Comparison of ENCODE assay signal across 30 mouse cellular contexts in the genomic region with DNA sequence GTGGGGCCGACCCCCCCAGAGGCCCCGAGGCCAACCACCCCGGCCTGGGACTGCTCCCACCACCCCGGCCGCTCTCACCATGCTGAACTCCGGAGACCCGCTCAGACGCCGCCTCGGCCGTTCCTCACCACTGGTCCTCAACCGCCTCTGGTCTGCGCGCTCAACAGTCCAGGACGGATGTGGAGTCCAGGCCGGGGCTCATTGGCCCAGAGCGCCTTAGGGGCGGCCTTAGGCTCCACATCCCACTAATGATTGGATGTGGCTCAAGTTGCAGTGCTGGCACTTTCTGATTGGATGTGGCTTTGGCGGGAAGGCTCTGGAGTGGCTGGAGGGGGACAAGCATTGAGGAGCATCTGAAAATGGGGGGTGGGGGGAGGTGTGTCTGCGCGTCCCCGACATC. TPM values are rescaled to one million over a fixed set of nuclear protein-coding genes. Genes with fewer than 3 reads are reported as not detected.
DNase-seq lines count a peak whose midpoint lies in the region; ATAC-seq and TF ChIP-seq lines count a peak whose summit lies in the region.
"Had no signal": no experiment of that assay in that cellular context is flagged by ENCODE, and none has a peak within 500 bp of the region (broad histone marks: within the 10 kb centered on the region; RNA-seq: fewer than 3 reads in every experiment).

Gene Tuba3a, minus strand, starts transcription at position 153 of the 400 bp plus-strand sequence.

- no peak for TF ChIP-seq CTCF in E14TG2a.4 (conservative IDR thresholded peaks at IDR 0.05; ENCODE audit: low read length)

- ATAC-seq in midbrain, embryonic 11.5 days (ENCODE audit: low FRiP score), result no peak
- no peak for ATAC-seq in midbrain, embryonic 16.5 days
- peak; percentile 60; the same call in 1 of the 2 replicates for ATAC-seq in limb, embryonic 11.5 days (ENCODE audit: insufficient number of reproducible peaks, low FRiP score, low TSS enrichment, low read depth)
- ATAC-seq: intestine, postnatal 0 days; liver, embryonic 12.5 days had no signal

- WGBS in midbrain, embryonic 11.5 days, result 95% methylated on average over 22 of the region's 22 CpGs
- 96% methylated on average over 22 of the region's 22 CpGs for WGBS in midbrain, embryonic 16.5 days
- WGBS in limb, embryonic 11.5 days, result 92% methylated on average over 22 of the region's 22 CpGs

- H3K36me3 ChIP-seq in midbrain, embryonic 11.5 days (ENCODE audit: control insufficient read depth, insufficient read depth, low read length), result no peaks in the 10 kb centered on the region
- no peaks in the 10 kb centered on the region for H3K36me3 ChIP-seq in midbrain, embryonic 16.5 days (ENCODE audit: control insufficient read depth, insufficient read depth, low read length)
- peaks cover 19% of the 10 kb centered on the region for H3K36me3 ChIP-seq in E14TG2a.4 (ENCODE audit: insufficient read depth, low read length)
- no peaks in the 10 kb centered on the region for H3K36me3 ChIP-seq in limb, embryonic 11.5 days (ENCODE audit: control insufficient read depth, insufficient read depth, low read length)
- H3K36me3 ChIP-seq: forebrain, embryonic 12.5 days; heart, embryonic 10.5 days; hindbrain, embryonic 10.5 days; limb, embryonic 13.5 days; liver, embryonic 12.5 days; midbrain, embryonic 10.5 days had no signal

- no peaks in the 10 kb centered on the region for H3K4me1 ChIP-seq in midbrain, embryonic 11.5 days (ENCODE audit: control insufficient read depth, insufficient read depth, low read length)
- H3K4me1 ChIP-seq in midbrain, embryonic 16.5 days (ENCODE audit: control insufficient read depth, insufficient read depth, low read length), result no peaks in the 10 kb centered on the region
- H3K4me1 ChIP-seq in E14TG2a.4 (replicated peaks; ENCODE audit: low read depth, low read length), result peaks cover 16% of the 10 kb centered on the region
- H3K4me1 ChIP-seq in limb, embryonic 11.5 days (ENCODE audit: control insufficient read depth, insufficient read depth, low read length), result no peaks in the 10 kb centered on the region
- H3K4me1 ChIP-seq: forebrain, embryonic 12.5 days; heart, embryonic 10.5 days; hindbrain, embryonic 10.5 days; liver, embryonic 12.5 days; midbrain, embryonic 10.5 days had no signal

- no peak within 1 kb of the TSS for H3K4me2 ChIP-seq in midbrain, embryonic 11.5 days
- no peak within 1 kb of the TSS for H3K4me2 ChIP-seq in midbrain, embryonic 16.5 days (ENCODE audit: low read length)
- no peak within 1 kb of the TSS for H3K4me2 ChIP-seq in limb, embryonic 11.5 days (ENCODE audit: low read depth, severe bottlenecking)
- H3K4me2 ChIP-seq: forebrain, embryonic 12.5 days; limb, embryonic 13.5 days; liver, embryonic 12.5 days had no signal

- no peak within 1 kb of the TSS for H3K27ac ChIP-seq in midbrain, embryonic 11.5 days (ENCODE audit: low read depth, low read length)
- H3K27ac ChIP-seq in midbrain, embryonic 16.5 days (ENCODE audit: low read length), result no peak within 1 kb of the TSS
- H3K27ac ChIP-seq in limb, embryonic 11.5 days (replicated peaks; ENCODE audit: low read depth, low read length), result no peak within 1 kb of the TSS
- H3K27ac ChIP-seq: forebrain, embryonic 12.5 days; heart, embryonic 10.5 days; hindbrain, embryonic 10.5 days; limb, embryonic 13.5 days; liver, embryonic 12.5 days; midbrain, embryonic 10.5 days had no signal

- DNase-seq in midbrain, embryonic 11.5 days (ENCODE audit: low spot score, missing footprints), result peak; percentile 60
- DNase-seq in ES-CJ7 (ENCODE audit: low read depth, low spot score), result peak; percentile 75
- DNase-seq in limb, embryonic 11.5 days (ENCODE audit: low spot score), result no peak
- DNase-seq in gastrocnemius, adult 8-10 months (ENCODE audit: low spot score in 2 of 2), result no peak
- DNase-seq in thymus, postnatal 36 days, result no peak
- DNase-seq: adrenal gland, adult 2 months; cerebellum, adult 11 months; cerebellum, postnatal 10 days; gastrocnemius, postnatal 10 days; heart, postnatal 10 days; kidney, postnatal 36 days; lung, adult 18-20 months; lung, postnatal 10 days; thymus, postnatal 14 days had no signal

- H3K9ac ChIP-seq in midbrain, embryonic 11.5 days (ENCODE audit: low read length), result no peak within 1 kb of the TSS
- H3K9ac ChIP-seq in midbrain, embryonic 16.5 days (ENCODE audit: low read depth, low read length), result no peak within 1 kb of the TSS
- H3K9ac ChIP-seq in limb, embryonic 11.5 days (ENCODE audit: low read length), result no peak within 1 kb of the TSS
- H3K9ac ChIP-seq: forebrain, embryonic 12.5 days; limb, embryonic 13.5 days; liver, embryonic 12.5 days had no signal

- no peak within 1 kb of the TSS for H3K4me3 ChIP-seq in midbrain, embryonic 11.5 days (ENCODE audit: low read depth, low read length)
- no peak within 1 kb of the TSS for H3K4me3 ChIP-seq in midbrain, embryonic 16.5 days (ENCODE audit: low read depth, low read length)
- H3K4me3 ChIP-seq in E14TG2a.4 (replicated peaks; ENCODE audit: low read length), result peak within 1 kb of the TSS; percentile 74
- no peak within 1 kb of the TSS for H3K4me3 ChIP-seq in limb, embryonic 11.5 days (ENCODE audit: low read depth, low read length)
- H3K4me3 ChIP-seq: erythroblast, embryonic 14.5 days; forebrain, embryonic 12.5 days; heart, embryonic 10.5 days; hindbrain, embryonic 10.5 days; limb, embryonic 13.5 days; liver, embryonic 12.5 days; midbrain, embryonic 10.5 days had no signal

- H3K27me3 ChIP-seq in midbrain, embryonic 11.5 days (ENCODE audit: control insufficient read depth, insufficient read depth, low read length), result no peaks in the 10 kb centered on the region
- no peaks in the 10 kb centered on the region for H3K27me3 ChIP-seq in midbrain, embryonic 16.5 days (ENCODE audit: control insufficient read depth, insufficient read depth, low read depth, low read length)
- H3K27me3 ChIP-seq in E14TG2a.4 (ENCODE audit: insufficient read depth, low read length), result peaks cover 51% of the 10 kb centered on the region
- H3K27me3 ChIP-seq in limb, embryonic 11.5 days (ENCODE audit: control insufficient read depth, insufficient read depth, low read length), result no peaks in the 10 kb centered on the region
- H3K27me3 ChIP-seq: forebrain, embryonic 12.5 days; limb, embryonic 13.5 days had no signal

- no peaks in the 10 kb centered on the region for H3K9me3 ChIP-seq in midbrain, embryonic 11.5 days (ENCODE audit: control insufficient read depth, low read length)
- no peaks in the 10 kb centered on the region for H3K9me3 ChIP-seq in midbrain, embryonic 16.5 days (replicated peaks; ENCODE audit: control insufficient read depth, low read length, poor library complexity, severe bottlenecking)
- H3K9me3 ChIP-seq in E14TG2a.4 (ENCODE audit: low read length), result peaks cover 3% of the 10 kb centered on the region; the same call in 1 of the 2 replicates
- no peaks in the 10 kb centered on the region for H3K9me3 ChIP-seq in limb, embryonic 11.5 days (ENCODE audit: control insufficient read depth, low read length)
- H3K9me3 ChIP-seq: forebrain, embryonic 12.5 days; heart, embryonic 10.5 days; limb, embryonic 13.5 days; liver, embryonic 12.5 days had no signal

RNA-seq across cellular contexts. Expression of gene Tuba3a, which starts in this region (rescaled TPM):
- 0.08 TPM in 1 of 2 replicates, not detected in the other for polyA plus RNA-seq in midbrain, embryonic 11.5 days (2014; fragmentation: Nextera tagmentation; extraction: Ambion mirVana)
- polyA plus RNA-seq in midbrain, embryonic 16.5 days (2015; fragmentation: Nextera tagmentation; extraction: Ambion mirVana), result not detected in 2 replicates
- polyA plus RNA-seq in limb, embryonic 11.5 days (2014; fragmentation: Nextera tagmentation; extraction: Ambion mirVana), result 0.35 TPM in 1 of 2 replicates, not detected in the other
- total RNA-seq in gastrocnemius, adult 8-10 months (2022), result not detected
- total RNA-seq: adrenal gland, adult 2 months; adrenal gland, postnatal 4 days; gastrocnemius, postnatal 10 days; granulocyte monocyte progenitor cell, adult 5-6 weeks; heart, postnatal 10 days; layer of hippocampus, postnatal 14 days had no signal
- polyA plus RNA-seq: adrenal gland, adult 2 months; cortical plate, adult 2 months; embryonic facial prominence, embryonic 11.5 days; erythroblast, embryonic 14.5 days; forebrain, embryonic 12.5 days; hindbrain, embryonic 10.5 days; intestine, postnatal 0 days; kidney, embryonic 14.5 days; liver, embryonic 12.5 days; midbrain, embryonic 10.5 days had no signal

Comparison
In these comparisons a context has a peak if more than half of its experiments do, and no peak if none do; other contexts are left out.
1. Peak in DNase-seq in midbrain, embryonic 11.5 days; RNA of the gene not detected or under 1 TPM.
2. Peak in ATAC-seq in limb, embryonic 11.5 days; RNA of the gene not detected or under 1 TPM.